Comparison of ENCODE assay signal across 10 mouse cellular contexts in the genomic region with DNA sequence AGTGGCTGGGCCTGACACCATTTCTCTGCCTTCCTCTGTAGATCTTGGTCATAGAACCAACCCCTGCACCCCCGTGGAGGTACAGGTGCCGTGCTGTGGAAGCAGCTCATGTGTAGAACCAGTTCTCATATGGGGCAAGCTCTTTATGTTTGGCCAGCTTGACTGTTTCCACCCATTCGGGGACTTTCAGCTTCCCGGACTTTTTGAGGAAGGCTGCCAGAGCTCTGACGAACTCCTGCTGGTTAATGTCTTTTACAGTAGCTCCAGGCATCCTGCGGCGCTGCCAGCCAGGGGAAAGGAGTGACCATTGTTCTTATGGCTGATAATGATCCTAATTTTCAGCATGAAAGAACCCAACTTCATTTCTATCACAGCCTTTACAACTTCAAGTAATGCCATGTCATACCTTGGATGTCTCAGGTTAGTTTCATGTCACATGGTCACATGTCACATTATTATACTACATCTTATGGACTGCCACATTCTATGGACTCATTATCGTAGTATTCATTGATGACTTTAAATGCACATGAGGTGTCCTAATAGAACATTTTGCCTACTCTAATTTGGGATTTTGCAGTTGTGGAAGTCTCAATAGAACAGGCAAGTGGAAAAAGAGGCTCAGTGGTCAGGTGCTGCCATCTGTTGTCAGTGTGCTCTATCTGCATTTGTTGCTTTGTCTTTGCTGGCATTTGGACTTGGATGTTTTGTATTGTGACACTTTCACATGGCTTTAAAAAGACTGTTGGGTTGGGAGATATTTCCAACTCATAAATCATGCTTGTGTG. TPM values are rescaled to one million over a fixed set of nuclear protein-coding genes. Genes with fewer than 3 reads are reported as not detected.
A peak's percentile ranks its signal among the peaks of the same experiment; 100 is the strongest.
DNase-seq lines count a peak whose midpoint lies in the region; ATAC-seq and TF ChIP-seq lines count a peak whose summit lies in the region.
"Had no signal": no experiment of that assay in that cellular context is flagged by ENCODE, and none has a peak within 500 bp of the region (broad histone marks: within the 10 kb centered on the region; RNA-seq: fewer than 3 reads in every experiment).

No protein-coding gene starts in this region.

- no peak overlapping the region for H3K4me2 ChIP-seq in liver, embryonic 11.5 days

- no peak overlapping the region for H3K27ac ChIP-seq in liver, adult 2 months (replicated peaks; ENCODE audit: insufficient read depth, low read depth, low read length)
- no peak overlapping the region for H3K27ac ChIP-seq in liver, embryonic 11.5 days (ENCODE audit: low read depth, low read length)
- no peak overlapping the region for H3K27ac ChIP-seq in bone marrow, adult 2 months (ENCODE audit: control insufficient read depth, insufficient read depth, low read depth, low read length, poor library complexity)
- H3K27ac ChIP-seq in embryonic fibroblast, embryonic 13.5 days (ENCODE audit: insufficient read depth, low read length), result no peak overlapping the region

- peaks cover 9% of the 10 kb centered on the region for H3K79me2 ChIP-seq in liver, adult 2 months (ENCODE audit: control insufficient read depth, insufficient read depth, low read length)

- H3K36me3 ChIP-seq in liver, adult 2 months (ENCODE audit: control insufficient read depth, insufficient read depth, low read length), result no peaks in the 10 kb centered on the region
- no peaks in the 10 kb centered on the region for H3K36me3 ChIP-seq in liver, embryonic 11.5 days (ENCODE audit: control insufficient read depth, insufficient read depth, low read length)
- H3K36me3 ChIP-seq in E14TG2a.4 (ENCODE audit: insufficient read depth, low read length), result no peaks in the 10 kb centered on the region

- TF ChIP-seq CTCF in liver, adult 2 months (IDR thresholded peaks at IDR 0.05; ENCODE audit: low read depth, low read length), result peak; percentile 68
- TF ChIP-seq CTCF in E14TG2a.4 (conservative IDR thresholded peaks at IDR 0.05; ENCODE audit: low read length), result peak; percentile 75
- TF ChIP-seq CTCF in bone marrow, adult 2 months (IDR thresholded peaks at IDR 0.05; ENCODE audit: control insufficient read depth, insufficient read depth, low read length), result peak; percentile 40
- peak; percentile 58; the same call in 1 of the 2 replicates for TF ChIP-seq CTCF in embryonic fibroblast, embryonic 13.5 days (IDR thresholded peaks at IDR 0.05; ENCODE audit: borderline replicate concordance, insufficient read depth, low read length)

- H3K4me1 ChIP-seq in liver, adult 2 months (ENCODE audit: control insufficient read depth, insufficient read depth, low read length), result peaks cover 12% of the 10 kb centered on the region; the same call in 1 of the 2 replicates
- H3K4me1 ChIP-seq in liver, embryonic 11.5 days (replicated peaks; ENCODE audit: control insufficient read depth, insufficient read depth, low read length), result peaks cover 6% of the 10 kb centered on the region
- peaks cover 25% of the 10 kb centered on the region for H3K4me1 ChIP-seq in E14TG2a.4 (replicated peaks; ENCODE audit: low read depth, low read length)
- H3K4me1 ChIP-seq in bone marrow, adult 2 months (ENCODE audit: control insufficient read depth, insufficient read depth, low read length), result no peaks in the 10 kb centered on the region; the same call in 1 of the 2 replicates
- peaks cover 4% of the 10 kb centered on the region; the same call in 1 of the 2 replicates for H3K4me1 ChIP-seq in embryonic fibroblast, embryonic 13.5 days (ENCODE audit: control insufficient read depth, insufficient read depth, low read length)

- no peak for ATAC-seq in liver, embryonic 11.5 days (replicated peaks; ENCODE audit: low FRiP score)
- no peak for ATAC-seq in erythroid progenitor cell, adult 5-6 weeks (replicated peaks; ENCODE audit: low FRiP score, poor library complexity, severe bottlenecking)

- TF ChIP-seq POLR2A in liver, adult 2 months (IDR thresholded peaks at IDR 0.05; ENCODE audit: extremely low read depth, insufficient read depth, low read length), result no peak
- no peak for TF ChIP-seq POLR2A in bone marrow, adult 2 months (IDR thresholded peaks at IDR 0.05; ENCODE audit: borderline replicate concordance, control insufficient read depth, low read depth, low read length)
- no peak for TF ChIP-seq POLR2A in embryonic fibroblast, embryonic 13.5 days (IDR thresholded peaks at IDR 0.05; ENCODE audit: low read depth, low read length)

- no peak overlapping the region for H3K9ac ChIP-seq in liver, adult 2 months (ENCODE audit: low read depth, low read length)
- H3K9ac ChIP-seq in liver, embryonic 11.5 days (ENCODE audit: low read depth, low read length), result no peak overlapping the region

- peak; percentile 54 for DNase-seq in liver, adult 2 months (ENCODE audit: extremely low read depth, low read depth, low spot score)
- DNase-seq in liver, embryonic 11.5 days (ENCODE audit: low spot score), result no peak
- peak; percentile 65 to 71 for DNase-seq in kidney, postnatal 4 days
- peak; percentile 68 for DNase-seq in lung, postnatal 36 days

- no peak overlapping the region for H3K4me3 ChIP-seq in liver, adult 2 months (ENCODE audit: insufficient read depth, low read depth, low read length)
- H3K4me3 ChIP-seq in liver, embryonic 11.5 days (ENCODE audit: low read depth, low read length), result no peak overlapping the region
- no peak overlapping the region for H3K4me3 ChIP-seq in E14TG2a.4 (replicated peaks; ENCODE audit: low read length)
- no peak overlapping the region for H3K4me3 ChIP-seq in bone marrow, adult 2 months (replicated peaks; ENCODE audit: control insufficient read depth, low read depth, low read length)
- no peak overlapping the region for H3K4me3 ChIP-seq in embryonic fibroblast, embryonic 13.5 days (ENCODE audit: insufficient read depth, low read length)
- H3K4me3 ChIP-seq: erythroblast, embryonic 14.5 days; megakaryocyte, embryonic 14.5 days had no signal

- H3K9me3 ChIP-seq in liver, embryonic 11.5 days (ENCODE audit: control insufficient read depth, low read length), result no peaks in the 10 kb centered on the region
- H3K9me3 ChIP-seq in E14TG2a.4 (ENCODE audit: low read length), result no peaks in the 10 kb centered on the region
- H3K9me3 ChIP-seq: megakaryocyte, embryonic 14.5 days had no signal

- no peaks in the 10 kb centered on the region for H3K27me3 ChIP-seq in liver, adult 2 months (ENCODE audit: control insufficient read depth, insufficient read depth, low read length)
- no peaks in the 10 kb centered on the region for H3K27me3 ChIP-seq in liver, embryonic 11.5 days (replicated peaks; ENCODE audit: control insufficient read depth, insufficient read depth, low read length)
- H3K27me3 ChIP-seq in E14TG2a.4 (ENCODE audit: insufficient read depth, low read length), result peaks cover 3% of the 10 kb centered on the region; the same call in 1 of the 2 replicates

- WGBS in liver, adult 2 months, result 65% methylated on average over 8 of the region's 8 CpGs
- 50% methylated on average over 8 of the region's 8 CpGs for WGBS in liver, embryonic 11.5 days
- WGBS in bone marrow, adult 2 months, result 65% methylated on average over 8 of the region's 8 CpGs

RNA-seq across cellular contexts. Expression of a gene that starts 3.1 kb away (rescaled TPM):
- 14.9 and 16.5 TPM in 2 replicates for total RNA-seq in liver, adult 2 months (2014; rRNA removed)
- polyA plus RNA-seq in liver, adult 2 months (2012; rRNA removed), result 3.7 and 4.8 TPM in 2 replicates
- 9.8 and 11.1 TPM in 2 replicates for polyA plus RNA-seq in liver, embryonic 11.5 days (2014; fragmentation: Nextera tagmentation; extraction: Ambion mirVana)
- polyA plus RNA-seq in bone marrow, adult 2 months (2011; ENCODE audit: insufficient read depth, insufficient read length, low replicate concordance, missing spikeins), result 2.9 and 5.3 TPM in 2 replicates
- polyA plus RNA-seq in embryonic fibroblast, embryonic 13.5 days (2011; ENCODE audit: insufficient read length, low read depth, missing spikeins), result 31.2 and 31.6 TPM in 2 replicates
- total RNA-seq in erythroid progenitor cell, adult 5-6 weeks (2015; ENCODE audit: low replicate concordance), result 6.3 and 7.2 TPM in 2 replicates
- total RNA-seq in erythroid progenitor cell, adult 5-6 weeks (2017; ENCODE audit: low replicate concordance), result 1.1 and 6.4 TPM in 2 replicates

RNA-seq across cellular contexts. Expression of a gene that starts 3.8 kb away (rescaled TPM):
- not detected in 2 replicates for total RNA-seq in liver, adult 2 months (2014; rRNA removed)
- not detected in 2 replicates for polyA plus RNA-seq in liver, adult 2 months (2012; rRNA removed)
- polyA plus RNA-seq in liver, embryonic 11.5 days (2014; fragmentation: Nextera tagmentation; extraction: Ambion mirVana), result 2.1 and 3.8 TPM in 2 replicates
- polyA plus RNA-seq in bone marrow, adult 2 months (2011; ENCODE audit: insufficient read depth, insufficient read length, low replicate concordance, missing spikeins), result not detected in 2 replicates
- polyA plus RNA-seq in embryonic fibroblast, embryonic 13.5 days (2011; ENCODE audit: insufficient read length, low read depth, missing spikeins), result not detected in 2 replicates
- not detected in 2 replicates for total RNA-seq in erythroid progenitor cell, adult 5-6 weeks (2015; ENCODE audit: low replicate concordance)
- total RNA-seq in erythroid progenitor cell, adult 5-6 weeks (2017; ENCODE audit: low replicate concordance), result not detected in 2 replicates
- polyA plus RNA-seq: erythroblast, embryonic 14.5 days had no signal

RNA-seq across cellular contexts. Expression of a gene that starts 26.4 kb away (rescaled TPM):
- not detected in 2 replicates for total RNA-seq in liver, adult 2 months (2014; rRNA removed)
- not detected in 2 replicates for polyA plus RNA-seq in liver, adult 2 months (2012; rRNA removed)
- polyA plus RNA-seq in liver, embryonic 11.5 days (2014; fragmentation: Nextera tagmentation; extraction: Ambion mirVana), result not detected in 2 replicates
- polyA plus RNA-seq in bone marrow, adult 2 months (2011; ENCODE audit: insufficient read depth, insufficient read length, low replicate concordance, missing spikeins), result not detected in 2 replicates
- polyA plus RNA-seq in embryonic fibroblast, embryonic 13.5 days (2011; ENCODE audit: insufficient read length, low read depth, missing spikeins), result not detected in 2 replicates
- not detected in 2 replicates for total RNA-seq in erythroid progenitor cell, adult 5-6 weeks (2015; ENCODE audit: low replicate concordance)
- not detected in 2 replicates for total RNA-seq in erythroid progenitor cell, adult 5-6 weeks (2017; ENCODE audit: low replicate concordance)
- polyA plus RNA-seq: erythroblast, embryonic 14.5 days had no signal

RNA-seq across cellular contexts. Expression of a gene that starts 32.3 kb away (rescaled TPM):
- total RNA-seq in liver, adult 2 months (2014; rRNA removed), result 13.6 and 13.7 TPM in 2 replicates
- 9.7 and 11.6 TPM in 2 replicates for polyA plus RNA-seq in liver, adult 2 months (2012; rRNA removed)
- 15.1 and 16.1 TPM in 2 replicates for polyA plus RNA-seq in liver, embryonic 11.5 days (2014; fragmentation: Nextera tagmentation; extraction: Ambion mirVana)
- polyA plus RNA-seq in bone marrow, adult 2 months (2011; ENCODE audit: insufficient read depth, insufficient read length, low replicate concordance, missing spikeins), result 10.5 and 12.5 TPM in 2 replicates
- polyA plus RNA-seq in embryonic fibroblast, embryonic 13.5 days (2011; ENCODE audit: insufficient read length, low read depth, missing spikeins), result 74.9 and 81.5 TPM in 2 replicates
- total RNA-seq in erythroid progenitor cell, adult 5-6 weeks (2015; ENCODE audit: low replicate concordance), result 9.4 and 10.1 TPM in 2 replicates
- total RNA-seq in erythroid progenitor cell, adult 5-6 weeks (2017; ENCODE audit: low replicate concordance), result 4.7 and 10.8 TPM in 2 replicates
